Mouse (Mus musculus) gastrocnemius, postnatal 14 days (tissue): Measurements from ENCODE around the gene Ube2q1. TPM values are rescaled to one million over a fixed set of nuclear protein-coding genes. Genes with fewer than 3 reads are reported as not detected.
"Not testable (repeated sequence)": the region's sequence is repeated elsewhere in the genome, so short reads cannot be mapped to it uniquely, and the experiment has no call there.

Experiments used
- DNase-seq: peaks from one replicate; pipeline ENCODE4 v3.0.0; 2021; ENCODE audit warnings: mixed read lengths
- intact Hi-C: fragments of 180-260 bp; cut with DNase I; formaldehyde crosslinking; loops from one replicate; pipeline ENCODE4 v1.15.1; 2025; ENCODE audit warnings: low total_unique reads
- total RNA-seq, 2 experiments: library from RNA; stranded (reverse); gene quantifications; 2 replicates each; pipeline ENCODE4 v1.2.3; 2021

Ube2q1 gene
- total RNA-seq, 2 experiments from 2014 or later = 12.7 to 14.9 TPM

DNA sequence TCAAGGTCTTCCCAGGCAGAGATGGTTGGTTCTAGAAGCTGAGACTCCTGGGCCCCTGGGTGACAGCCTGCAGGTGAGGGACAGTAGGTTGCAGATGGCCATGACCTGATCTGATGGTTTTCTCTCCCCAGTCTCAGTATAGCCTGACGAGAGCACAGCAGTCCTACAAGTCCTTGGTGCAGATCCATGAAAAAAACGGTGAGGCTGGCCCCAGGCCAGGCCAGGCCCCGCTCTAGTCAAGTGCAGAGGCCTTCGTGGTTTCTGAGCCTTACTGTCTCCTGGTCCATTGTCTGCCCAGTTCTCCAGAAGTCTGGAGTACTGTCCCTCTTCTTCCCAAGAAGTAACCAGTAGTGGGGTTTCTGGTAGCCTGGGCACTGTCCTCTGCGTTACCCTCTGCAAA lies 8.2 kb downstream of the Ube2q1 start:
- no peak for DNase-seq
- intact Hi-C loops = loop anchor here (10.0 kb wide), 1 partner anchor 173 kb away; no protein-coding TSS in a partner anchor

DNA sequence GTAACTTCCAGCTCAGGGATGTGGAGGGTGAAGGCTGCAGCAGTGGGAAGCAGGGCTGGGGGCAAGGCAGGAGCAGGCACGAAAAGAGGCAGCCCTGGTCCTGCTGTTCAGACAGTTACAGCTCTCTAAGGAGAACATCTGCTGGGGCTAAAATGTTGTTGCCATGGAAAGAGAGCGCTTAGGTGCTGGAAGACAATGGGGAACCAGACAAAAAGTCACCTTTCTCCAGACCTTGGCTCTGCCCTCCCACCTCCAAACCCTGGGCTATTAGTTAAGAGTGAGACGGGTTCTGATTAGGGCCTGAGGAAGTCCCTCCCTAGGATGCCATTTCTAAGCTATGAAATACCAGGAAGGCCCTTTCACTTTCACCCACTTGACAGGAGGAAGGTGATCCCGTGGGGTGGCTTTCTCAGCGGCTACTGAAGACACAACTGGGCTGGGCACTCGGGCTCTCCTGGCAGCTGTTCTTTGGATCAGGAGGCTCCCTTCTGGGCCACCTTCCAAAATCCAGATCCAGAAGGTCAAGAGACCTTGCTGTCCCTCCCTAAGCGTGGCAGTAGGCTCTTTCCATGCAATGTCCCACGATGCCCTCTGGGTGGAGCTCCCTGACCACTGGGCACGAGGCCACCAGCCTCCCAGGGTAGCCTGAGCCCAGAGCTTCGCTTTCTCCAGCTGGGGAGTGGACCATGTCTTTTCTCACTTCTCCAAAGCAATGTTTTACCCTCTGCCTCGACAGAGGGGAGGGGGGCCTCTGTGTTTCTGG lies 11.8 kb downstream of the Ube2q1 start:
- intact Hi-C loops = loop anchor here (5.0 to 10.0 kb wide), 2 partner anchors 67 to 170 kb away; no protein-coding TSS in a partner anchor
- peak; percentile 90 for DNase-seq

DNA sequence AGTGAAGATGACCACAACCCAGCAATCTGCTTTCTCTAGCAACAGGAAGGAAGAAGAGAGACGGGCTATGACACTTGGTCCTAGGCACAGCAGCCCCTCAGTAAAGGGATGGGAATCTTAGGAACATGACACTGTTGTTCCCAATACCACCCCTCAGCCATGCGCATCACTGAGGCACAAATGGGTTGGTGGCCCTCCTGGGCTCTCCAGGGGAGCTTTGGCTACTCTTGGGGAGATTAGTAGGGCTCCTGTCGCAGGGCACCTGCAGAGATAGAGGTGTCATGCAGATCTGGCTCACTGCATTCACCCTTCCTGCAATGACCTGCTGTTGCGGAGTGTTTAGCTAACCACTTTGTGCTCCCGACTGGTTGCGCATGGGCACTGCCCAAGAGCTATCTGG lies 12.9 kb downstream of the Ube2q1 start:
- intact Hi-C loops = loop anchor here (5.0 to 10.0 kb wide), 2 partner anchors 66 to 169 kb away; no protein-coding TSS in a partner anchor
- DNase-seq = no peak

DNA sequence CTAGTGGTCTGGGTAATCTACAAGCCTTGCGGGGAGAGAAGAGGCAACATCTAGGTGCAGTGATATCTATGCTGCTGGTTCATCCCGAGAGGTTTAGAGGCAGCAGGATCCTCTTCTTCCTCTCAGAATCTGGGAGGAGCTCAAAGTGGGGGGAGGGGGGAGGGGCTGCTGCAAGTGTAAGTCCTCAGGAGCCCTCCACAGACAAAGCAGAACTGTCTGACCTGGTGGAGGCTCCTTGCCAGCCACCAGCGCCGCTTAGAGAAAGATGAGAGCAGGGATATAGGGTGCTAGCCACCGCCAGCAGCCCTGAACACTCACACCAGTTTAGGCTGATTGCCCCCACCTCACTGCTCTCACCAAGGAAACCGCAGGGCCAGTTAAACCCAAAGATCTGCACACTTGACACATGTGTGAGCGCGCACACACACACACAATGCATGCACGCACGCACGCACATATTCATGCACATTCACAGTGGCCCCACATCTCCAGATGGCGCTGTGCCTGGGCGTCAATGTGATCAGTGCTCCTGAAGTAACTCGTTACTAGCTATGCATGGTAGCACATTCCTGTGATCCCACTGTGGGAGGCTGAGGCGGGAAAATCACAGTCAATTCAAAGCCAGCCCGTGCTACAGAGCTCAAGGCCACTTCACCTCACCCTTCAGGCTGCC lies 15.4 kb downstream of the Ube2q1 start:
- intact Hi-C loops = loop anchor here (5.0 to 10.0 kb wide), 2 partner anchors 63 to 166 kb away; no protein-coding TSS in a partner anchor
- DNase-seq = no peak

DNA sequence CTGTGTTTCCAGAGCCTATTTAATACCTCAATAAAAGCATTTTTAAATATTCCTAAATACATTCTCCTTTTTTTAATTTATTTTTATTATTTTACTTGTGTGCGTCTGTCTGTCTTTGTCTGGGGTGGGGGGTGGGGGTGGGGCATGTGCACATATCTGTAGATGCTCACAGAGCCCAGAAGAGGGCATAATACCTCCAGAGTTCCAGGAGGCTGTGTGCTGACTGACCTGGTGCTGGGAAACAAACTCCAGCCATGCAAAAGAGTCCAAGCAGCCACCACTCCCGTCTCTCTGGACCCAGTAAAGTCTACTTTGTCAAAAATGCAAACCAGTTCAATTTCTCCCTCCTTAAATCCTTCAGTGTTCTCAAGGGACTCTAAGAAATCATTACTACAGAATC lies 21.2 kb downstream of the Ube2q1 start:
- no peak for DNase-seq
- intact Hi-C loops = no loop called here

DNA sequence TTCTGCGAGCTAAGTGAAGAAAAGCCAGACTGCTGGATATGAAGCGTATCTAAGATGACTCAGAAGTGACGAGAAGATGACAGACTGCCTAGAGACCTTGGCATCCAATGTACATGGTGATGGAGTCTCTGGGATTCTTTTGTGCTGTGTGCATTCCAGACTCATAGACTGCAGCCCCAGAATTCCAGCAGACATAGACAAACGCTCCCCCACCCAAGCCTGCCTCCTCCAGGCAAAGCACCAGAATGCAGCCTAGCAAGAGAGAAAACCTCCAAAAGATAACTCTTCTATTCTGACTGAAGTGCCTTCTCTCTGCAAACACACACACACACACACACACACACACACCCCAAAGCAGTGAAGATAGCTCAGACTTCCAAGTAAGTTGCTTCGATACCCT lies 22.3 kb downstream of the Ube2q1 start:
- intact Hi-C loops = no loop called here
- DNase-seq = no peak

DNA sequence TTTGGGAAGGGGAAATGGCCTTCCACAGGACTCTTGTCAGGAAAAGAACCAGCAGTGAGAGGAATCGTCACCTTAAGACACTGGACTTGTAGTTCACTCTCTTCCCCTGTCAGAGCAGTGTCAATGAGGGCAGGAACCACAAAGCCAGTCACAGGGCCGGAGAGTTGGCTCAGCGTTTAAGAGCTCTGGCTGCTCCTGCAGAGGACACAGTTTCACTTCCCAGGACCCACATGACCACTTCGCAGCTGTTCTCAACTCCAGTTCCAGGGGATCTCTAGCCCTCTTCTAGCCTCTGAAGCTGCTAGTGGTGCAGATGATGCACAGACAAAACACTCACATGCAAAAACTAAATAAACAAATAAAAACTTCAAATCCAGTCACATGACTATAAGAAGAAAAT lies 22.9 kb downstream of the Ube2q1 start:
- intact Hi-C loops = no loop called here
- peak; percentile 47 for DNase-seq

DNA sequence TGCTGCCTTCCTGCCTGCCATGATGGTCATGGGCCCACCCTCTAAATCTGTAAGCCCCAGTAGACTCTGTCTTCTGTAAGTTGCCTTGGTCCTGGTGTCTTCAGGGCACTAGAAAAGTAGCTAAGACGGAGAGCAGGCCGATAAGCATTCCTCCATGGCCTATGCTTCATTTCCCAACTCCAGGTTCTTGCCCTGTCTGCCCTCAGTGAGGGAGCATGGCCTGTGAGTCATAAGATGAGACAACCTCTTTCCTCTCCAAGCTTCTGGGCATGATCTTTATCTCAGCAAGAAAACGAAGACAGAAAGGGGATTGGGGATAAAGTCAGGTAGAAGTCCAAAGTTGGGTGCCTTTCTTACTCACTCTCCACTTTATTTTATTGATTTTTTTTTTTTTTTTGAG lies 25.1 kb downstream of the Ube2q1 start:
- DNase-seq = no peak
- intact Hi-C loops = no loop called here

DNA sequence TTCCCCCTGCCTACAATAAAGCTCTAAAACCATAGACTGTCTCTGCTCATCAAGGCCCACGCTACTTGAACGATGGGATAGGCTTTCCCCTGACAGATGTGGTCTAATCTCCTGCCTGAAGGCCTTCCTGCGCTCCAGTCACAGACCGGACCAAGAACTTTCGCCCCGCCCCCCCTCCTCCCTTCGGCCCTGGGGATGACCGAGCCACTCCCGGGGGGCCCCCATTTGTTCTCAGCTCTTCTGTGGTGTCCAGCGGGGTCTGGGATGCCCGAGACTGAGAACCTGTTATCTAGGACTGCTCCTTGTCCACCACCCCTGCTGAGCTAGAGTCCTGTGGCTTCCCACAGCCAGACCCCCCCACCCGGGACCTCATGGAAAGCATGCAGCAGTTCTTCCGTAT lies 26.1 kb downstream of the Ube2q1 start:
- no peak for DNase-seq
- intact Hi-C loops = no loop called here

DNA sequence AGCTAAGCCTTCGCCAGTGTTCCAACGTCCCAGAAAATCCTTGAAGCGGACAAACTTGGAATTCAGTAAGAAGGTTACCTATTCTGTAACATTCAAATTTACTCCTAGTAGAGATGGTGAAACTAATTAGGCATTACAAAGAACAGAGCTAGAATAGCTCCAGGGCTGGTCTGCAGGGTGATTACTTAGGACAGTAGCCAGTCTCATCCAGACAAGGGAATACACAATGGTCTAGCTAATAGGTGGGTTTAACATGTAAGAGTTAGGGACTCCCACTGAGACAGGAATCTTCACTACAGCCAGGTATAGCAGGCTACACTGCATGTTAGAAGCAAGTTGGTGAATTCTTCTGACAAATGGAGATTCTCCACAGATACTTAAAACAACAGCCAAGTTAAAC lies 26.7 kb downstream of the Ube2q1 start:
- DNase-seq, intact Hi-C loops: not testable (repeated sequence)

DNA sequence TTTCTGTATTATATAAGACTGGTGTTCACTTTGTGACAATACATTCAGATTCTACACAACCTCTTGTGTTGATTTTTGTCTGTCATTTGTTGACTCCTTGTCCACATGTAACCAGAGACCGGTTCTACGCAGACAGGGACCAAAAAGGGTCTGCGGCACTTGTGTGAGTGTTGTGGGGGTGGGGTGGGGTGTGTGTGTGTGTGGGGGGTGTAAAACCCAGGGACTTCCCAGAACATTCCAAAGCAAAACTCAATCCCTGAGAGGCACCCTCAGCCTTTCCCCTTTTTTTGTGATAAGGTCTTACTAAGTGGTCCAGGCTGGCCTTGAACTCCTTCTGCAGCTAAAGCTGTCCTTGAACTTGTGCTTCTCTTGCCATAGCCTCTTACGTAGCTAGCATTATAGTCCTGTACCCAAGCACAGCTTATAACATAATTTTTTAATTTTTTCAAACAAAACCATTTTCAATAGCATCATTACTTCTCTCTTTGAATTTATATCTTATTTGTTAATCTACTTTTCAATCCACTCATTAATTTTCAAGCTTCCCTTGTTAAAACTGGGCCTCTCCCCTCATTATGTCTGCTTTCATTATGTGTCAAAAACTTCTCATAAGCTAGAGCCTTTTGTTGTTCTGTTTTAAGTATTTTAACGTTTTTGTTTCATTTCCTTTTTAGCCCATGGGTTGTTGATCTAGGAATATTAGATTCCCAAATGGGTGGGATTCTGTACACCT lies 27.5 kb downstream of the Ube2q1 start:
- intact Hi-C loops = no loop called here
- no peak for DNase-seq

DNA sequence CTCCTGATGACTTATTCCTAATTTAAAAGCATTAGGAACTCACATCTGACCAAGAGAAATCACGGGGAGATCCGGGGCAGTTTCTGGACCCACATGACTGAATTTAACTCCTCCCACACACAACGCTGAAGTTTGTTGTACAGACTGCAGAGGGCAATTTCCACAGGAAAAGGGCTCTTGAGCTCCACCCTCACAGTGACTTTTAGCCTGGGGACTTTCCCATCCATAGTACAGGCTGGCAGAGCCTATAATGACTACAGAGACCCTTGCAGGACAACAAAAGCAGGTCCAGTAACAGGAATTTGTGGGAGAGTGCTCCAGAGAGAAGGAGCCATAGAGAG lies 28.1 kb downstream of the Ube2q1 start:
- no peak for DNase-seq
- intact Hi-C loops = no loop called here

DNA sequence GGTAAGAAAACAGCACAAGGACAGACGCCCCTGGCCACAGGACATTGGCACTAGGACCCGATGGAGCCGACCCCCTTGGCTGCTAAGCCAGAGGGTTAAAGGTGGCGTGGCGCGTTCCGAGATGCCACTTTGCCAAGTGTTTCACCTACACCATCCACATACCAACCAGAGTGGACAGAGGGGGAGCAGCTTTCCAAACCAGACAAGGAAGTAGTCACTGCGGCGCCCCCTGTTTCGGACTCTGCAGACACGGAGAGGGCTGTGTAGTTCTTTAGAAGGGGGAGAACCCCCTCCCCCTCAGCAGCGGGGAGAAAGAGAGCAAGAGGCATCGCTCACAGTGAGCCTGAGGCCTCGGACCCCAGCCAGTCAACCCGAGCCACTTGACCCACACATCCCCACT lies 29.5 kb downstream of the Ube2q1 start:
- DNase-seq = no peak
- intact Hi-C loops = no loop called here

DNA sequence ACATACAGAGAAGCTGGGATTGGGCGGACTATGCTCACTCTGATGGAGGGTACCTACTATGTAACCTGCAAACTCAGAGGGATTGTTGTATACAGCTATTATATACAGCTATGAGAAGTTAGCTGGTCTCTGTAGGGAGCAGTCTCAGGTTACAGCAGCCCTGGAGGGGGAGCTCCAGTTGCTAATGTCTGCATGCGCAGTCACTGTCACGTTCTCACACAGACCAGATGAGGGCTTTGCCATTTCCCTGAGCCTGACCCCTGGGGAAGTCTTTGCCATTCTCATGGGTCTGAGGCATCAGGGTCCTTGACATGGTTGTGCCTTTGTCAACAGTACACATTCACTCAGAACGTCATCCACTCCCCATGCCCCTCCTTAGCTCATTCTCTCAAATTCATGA lies 31.8 kb downstream of the Ube2q1 start:
- no peak for DNase-seq
- intact Hi-C loops = no loop called here

DNA sequence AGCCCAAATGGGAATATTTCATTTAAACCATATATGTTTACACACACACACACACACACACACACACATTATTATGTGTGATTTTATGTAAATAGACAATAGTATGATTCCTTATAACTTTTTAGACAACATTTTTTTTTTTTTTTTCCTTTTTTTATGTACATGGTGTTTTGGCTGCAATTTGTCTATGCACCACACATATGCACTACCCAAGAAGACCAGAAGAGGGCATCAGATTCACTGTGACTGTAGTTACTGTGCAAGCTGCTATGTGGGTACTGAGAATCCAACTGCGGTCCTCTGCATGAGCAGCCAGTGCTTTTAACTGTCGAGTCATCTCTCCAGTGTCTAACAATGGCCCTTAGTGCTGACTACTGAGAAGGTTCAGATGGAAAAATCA lies 33.3 kb downstream of the Ube2q1 start:
- intact Hi-C loops = no loop called here
- no peak for DNase-seq

DNA sequence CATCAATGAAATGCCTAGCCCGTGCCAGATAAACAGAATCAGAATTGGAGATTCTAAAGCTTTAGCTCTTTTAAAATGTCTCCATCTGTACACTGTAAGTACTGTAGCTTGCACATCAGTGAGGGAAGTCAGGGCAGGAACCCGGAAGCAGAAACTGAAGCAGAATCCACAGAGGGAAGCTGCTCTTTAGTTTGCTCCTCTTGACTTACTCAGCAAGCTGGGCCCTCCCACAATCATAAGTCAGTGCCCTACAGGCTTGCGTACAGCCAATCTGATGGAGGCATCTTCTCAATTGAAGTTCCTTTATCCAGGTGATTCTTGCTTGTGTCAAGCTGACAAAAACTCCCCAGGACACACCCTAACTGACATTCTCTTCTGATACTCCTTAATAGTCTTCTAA lies 33.8 kb downstream of the Ube2q1 start:
- intact Hi-C loops = no loop called here
- DNase-seq = no peak

DNA sequence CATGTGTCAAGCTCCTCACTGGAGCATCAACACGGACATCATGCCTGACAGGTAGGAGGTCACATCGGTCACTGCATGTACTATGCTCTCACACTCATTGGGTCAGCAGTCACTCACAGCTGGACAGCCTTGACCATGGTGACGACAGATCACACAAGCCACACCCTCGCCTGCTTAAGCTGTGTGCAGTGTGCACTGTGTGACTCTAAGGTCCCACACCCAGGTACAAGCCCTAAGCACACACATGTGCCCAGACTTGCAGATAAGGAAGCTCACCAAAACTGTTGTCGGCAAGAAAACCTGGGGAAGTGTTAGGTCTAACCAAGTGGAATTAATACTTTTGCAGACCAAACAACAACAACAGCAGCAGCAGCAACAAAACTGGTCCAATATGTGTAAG lies 34.5 kb downstream of the Ube2q1 start:
- intact Hi-C loops = no loop called here
- no peak for DNase-seq

DNA sequence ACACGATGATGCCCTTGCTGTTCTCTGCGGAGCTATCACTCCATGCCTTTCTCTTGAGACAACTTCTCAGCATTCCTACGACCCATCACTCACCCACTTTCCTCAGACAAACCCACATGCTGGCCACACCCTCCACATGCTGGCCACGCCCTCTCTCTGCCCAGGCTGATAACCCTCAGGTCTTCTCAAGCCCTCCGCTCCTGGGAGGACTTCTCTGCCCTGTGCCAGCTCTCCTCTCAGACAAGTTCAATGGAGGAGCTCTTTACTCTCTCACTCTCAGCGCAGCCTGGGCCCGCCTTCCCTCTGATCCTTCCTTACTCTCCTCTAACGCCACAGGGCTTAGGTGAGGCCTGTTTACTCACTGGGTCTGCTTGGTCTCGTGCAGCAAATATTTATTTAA lies 35.2 kb downstream of the Ube2q1 start:
- DNase-seq = no peak
- intact Hi-C loops = no loop called here

DNA sequence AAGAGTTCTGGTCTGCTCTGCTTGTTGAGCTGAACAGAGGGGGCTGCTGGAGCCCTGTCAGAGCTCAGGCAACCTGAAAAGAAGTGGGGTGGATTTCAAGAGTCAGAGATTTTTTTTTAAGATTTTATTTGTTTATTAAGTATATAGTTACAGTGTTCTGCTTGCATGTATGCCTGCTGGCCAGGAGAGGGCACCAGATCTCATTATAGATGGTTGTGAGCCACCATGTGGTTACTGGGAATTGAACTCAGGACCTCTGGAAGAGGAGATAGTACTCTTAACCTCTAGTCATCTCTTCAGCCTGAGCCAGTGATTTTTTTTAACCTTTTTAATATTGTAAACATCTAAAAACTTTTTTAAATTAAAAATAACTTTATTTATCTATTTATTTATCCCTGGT lies 37.4 kb downstream of the Ube2q1 start:
- intact Hi-C loops = no loop called here
- DNase-seq = no peak

DNA sequence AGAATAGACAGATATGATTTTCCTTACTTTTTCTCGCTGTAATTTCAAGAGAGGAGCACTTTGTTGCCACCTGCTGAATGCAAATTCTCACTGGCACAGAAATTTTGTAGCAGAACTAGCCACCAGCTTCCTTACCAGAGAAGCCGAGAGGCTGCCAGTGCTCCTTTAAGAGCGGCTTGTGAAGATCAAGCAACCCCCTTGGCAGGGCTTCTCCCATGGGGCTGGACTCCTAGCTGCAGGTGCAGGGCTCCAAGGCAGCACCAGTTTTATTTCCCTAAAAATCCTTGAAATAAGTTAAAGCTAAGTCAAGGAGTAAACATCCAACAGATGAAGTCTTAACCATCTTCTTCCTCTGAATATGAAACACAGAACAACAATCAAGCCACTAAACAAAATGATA lies 38.8 kb downstream of the Ube2q1 start:
- intact Hi-C loops = no loop called here

DNA sequence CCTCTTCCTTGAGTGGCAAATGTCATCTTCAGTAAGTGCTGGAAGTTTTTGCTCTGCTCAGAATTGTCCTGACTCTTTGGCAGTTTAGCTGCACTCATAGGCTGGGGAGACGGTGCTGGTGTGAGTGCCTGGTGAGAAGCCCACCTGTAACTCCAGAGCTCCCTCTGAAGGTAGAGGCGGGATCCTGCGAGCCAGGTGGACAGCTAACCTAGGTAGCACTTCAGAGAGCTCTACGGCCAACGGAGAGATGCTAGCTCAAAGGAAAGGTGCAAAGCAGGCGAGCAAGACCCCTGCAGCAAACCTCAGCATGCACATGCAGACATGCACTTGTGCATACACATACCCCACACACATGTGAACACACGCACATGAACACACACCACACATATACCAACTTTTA lies 40.6 kb downstream of the Ube2q1 start:
- intact Hi-C loops = no loop called here
- DNase-seq = no peak

More for the DNA sequence above, 38.8 kb downstream of the Ube2q1 start:
- DNase-seq = no peak
